Mouse (Mus musculus) liver, adult 2 months (tissue): ENCODE data around the gene Nav2.

Experiments
- CTCF ChIP-seq: fragments of 200-500 bp; IDR thresholded peaks from 2 replicates; pipeline ENCODE4 v1.5.1; 2011; ENCODE audit warnings: low read depth, low read length, control low read depth
- POLR2A ChIP-seq: fragments of 200-500 bp; IDR thresholded peaks from 2 replicates; pipeline ENCODE4 v1.6.1; 2011; ENCODE audit warnings: low read length, control low read depth; ENCODE audit not compliant: insufficient read depth; ENCODE audit errors: extremely low read depth

DNA sequence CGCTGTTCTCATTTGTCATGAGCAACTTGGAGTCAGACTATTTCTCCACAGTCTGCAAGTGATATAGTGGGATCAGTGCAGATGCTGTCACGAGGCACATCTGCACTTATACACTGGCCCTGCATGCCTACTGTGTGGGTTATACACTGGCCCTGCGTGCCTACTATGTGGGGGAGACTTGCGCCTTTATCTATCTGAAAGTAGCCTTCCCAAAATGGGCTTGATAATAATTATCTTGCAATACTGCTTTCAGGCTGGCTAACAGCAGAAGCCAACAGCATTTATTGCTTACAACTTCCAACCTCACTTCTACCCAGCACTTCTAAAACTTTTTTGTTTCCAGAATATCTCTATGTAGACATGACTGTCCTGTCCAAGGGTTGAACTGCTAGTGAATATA is 46.7 kb upstream of the Nav2 start:
- TF ChIP-seq POLR2A (no peak), CTCF (no peak)
